Mouse (Mus musculus) left cerebral cortex, adult 2 months (tissue): ENCODE measurements at regions not wholly inside any gene's neighbourhood (a gene's known extent, or its start where the extent isn't known, plus 50 kb on each side); places are given as distances from the start of the nearest gene placed in this dataset.

ENCODE experiments used
- DNase-seq, 2 experiments: peaks; one replicate each; pipeline ENCODE4 v3.0.0; 2021 to 2022; ENCODE audit warnings: low spot score in 2 of 2, mixed read lengths in 1 of 2; ENCODE audit errors: extremely low spot score in 1 of 2
- H3K27ac ChIP-seq: fragments of 200-600 bp; 2 replicates; pipeline ENCODE4 v1.8.1; 2022
- H3K4me3 ChIP-seq: fragments of 200-600 bp; 2 replicates; pipeline ENCODE4 v1.8.1; 2022
- CTCF ChIP-seq: fragments of 200-600 bp; IDR thresholded peaks from 2 replicates; pipeline ENCODE4 v1.8.1; 2022; ENCODE audit warnings: antibody characterized with exemption, mild to moderate bottlenecking, moderate library complexity
- intact Hi-C: fragments of 180-260 bp; cut with DNase I; formaldehyde crosslinking; loops from one replicate; pipeline ENCODE4 v1.15.1; 2025

- intact Hi-C loops, result no loop called here
- no peak for TF ChIP-seq CTCF
- Histone ChIP-seq H3K4me3 (no peak overlapping the region), H3K27ac (no peak overlapping the region)
- no peak for DNase-seq
Measured at GRCm38 (mm10) chr1:155023324-155023723, 76.1 kb downstream of the Ier5 start.

- DNase-seq, result no peak
- Histone ChIP-seq H3K4me3 (no peak overlapping the region), H3K27ac (peak overlapping the region; percentile 71)
- no peak for TF ChIP-seq CTCF
- intact Hi-C loops, result no loop called here
Measured at GRCm38 (mm10) chr1:155015669-155016068, 83.8 kb downstream of the Ier5 start.

- no peak for TF ChIP-seq CTCF
- no peak for DNase-seq
- intact Hi-C loops, result no loop called here
- Histone ChIP-seq H3K4me3 (no peak overlapping the region), H3K27ac (no peak overlapping the region)
Measured at GRCm38 (mm10) chr1:155014944-155015343, 84.5 kb downstream of the Ier5 start.

DNA sequence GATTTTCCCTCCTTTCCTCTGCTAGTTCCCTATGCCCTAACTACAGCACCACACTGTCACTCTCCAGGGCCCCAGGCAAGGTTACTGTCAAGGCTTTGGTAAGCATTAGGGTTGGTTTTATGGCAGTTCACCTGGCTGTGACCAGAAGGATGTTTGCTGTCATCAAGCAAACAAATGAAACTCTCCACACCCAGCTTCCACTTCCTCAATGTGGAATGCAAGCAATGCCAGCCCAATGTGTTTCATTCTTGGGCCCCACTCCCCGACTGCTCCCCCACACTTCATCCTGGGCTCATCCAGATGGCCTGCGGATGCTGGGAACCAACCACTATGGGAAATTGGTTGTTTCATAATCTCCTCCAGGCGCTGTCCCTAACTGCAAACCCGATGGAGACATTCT lies 85.7 kb downstream of the Ier5 start:
- peak in 1 of 2 experiments; percentile 41 for DNase-seq
- H3K27ac ChIP-seq, result peak overlapping the region; percentile 81
- TF ChIP-seq CTCF, result no peak
- intact Hi-C loops, result no loop called here
- H3K4me3 ChIP-seq, result no peak overlapping the region

- no peak for DNase-seq
- H3K27ac ChIP-seq, result no peak overlapping the region; the same call in 1 of the 2 replicates
- no peak for TF ChIP-seq CTCF
- intact Hi-C loops, result no loop called here
- no peak overlapping the region for H3K4me3 ChIP-seq
Measured at GRCm38 (mm10) chr1:155013361-155013760, 86.1 kb downstream of the Ier5 start.

GRCm38 (mm10) chr1:155006539-155007486 lies 92.6 kb downstream of the Ier5 start:
- intact Hi-C loops, result loop anchor here (1.0 to 5.0 kb wide), 3 partner anchors 125 to 725 kb away; partner anchors contain the start of gene Cacna1e
- DNase-seq, result peak; percentile 87 to 93
- Histone ChIP-seq H3K4me3 (no peak overlapping the region), H3K27ac (no peak overlapping the region)
- no peak; the same call in none of the 2 replicates for TF ChIP-seq CTCF

- no peak for TF ChIP-seq CTCF
- intact Hi-C loops, result loop anchor here (1.0 to 5.0 kb wide), 3 partner anchors 124 to 724 kb away; partner anchors contain the start of gene Cacna1e
- no peak overlapping the region for H3K4me3 ChIP-seq
- no peak overlapping the region for H3K27ac ChIP-seq
- no peak for DNase-seq
Measured at GRCm38 (mm10) chr1:155006099-155006498, 93.3 kb downstream of the Ier5 start.

DNA sequence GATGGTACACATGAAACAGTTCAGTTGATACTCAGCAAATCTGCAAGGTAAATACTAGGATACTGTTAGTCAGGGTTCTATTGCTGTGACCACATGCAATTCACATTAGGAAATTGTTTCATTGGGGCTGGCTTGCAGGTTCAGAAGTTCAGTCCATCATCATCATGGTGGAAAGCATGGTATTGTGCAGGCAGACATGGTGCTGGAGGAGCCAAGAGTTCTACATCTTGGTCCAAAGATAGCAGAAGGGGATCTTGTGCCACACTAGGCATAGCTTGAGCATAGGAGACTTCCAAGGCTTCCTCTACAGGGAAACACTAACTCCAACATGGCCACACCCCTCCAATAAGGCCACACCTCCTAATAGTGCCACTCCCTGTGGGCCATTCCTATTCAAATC lies 99.1 kb downstream of the Ier5 start:
- no peak for TF ChIP-seq CTCF
- no peak for DNase-seq
- Histone ChIP-seq H3K27ac (no peak overlapping the region), H3K4me3 (no peak overlapping the region)
- intact Hi-C loops, result no loop called here

GRCm38 (mm10) chr1:154999501-155000131 lies 99.8 kb downstream of the Ier5 start:
- no peak overlapping the region for H3K4me3 ChIP-seq
- no peak for DNase-seq
- intact Hi-C loops, result no loop called here
- no peak for TF ChIP-seq CTCF
- H3K27ac ChIP-seq, result no peak overlapping the region

- no peak overlapping the region for H3K4me3 ChIP-seq
- intact Hi-C loops, result no loop called here
- DNase-seq, result no peak
- H3K27ac ChIP-seq, result no peak overlapping the region
- no peak for TF ChIP-seq CTCF
Measured at GRCm38 (mm10) chr1:154995778-154996390, 103.6 kb downstream of the Ier5 start.

GRCm38 (mm10) chr1:154993927-154994856 lies 105.2 kb downstream of the Ier5 start:
- intact Hi-C loops, result no loop called here

More at GRCm38 (mm10) chr1:154993927-154994856, 105.2 kb downstream of the Ier5 start:
- no peak for TF ChIP-seq CTCF
- no peak overlapping the region for H3K4me3 ChIP-seq
- DNase-seq, result no peak
- H3K27ac ChIP-seq, result no peak overlapping the region
